Mouse (Mus musculus) lung, postnatal 36 days (tissue): ENCODE measurements around the gene Rsc1a1.

Experiments
- DNase-seq: peaks from one replicate; pipeline ENCODE4 v3.0.0; 2022; ENCODE audit warnings: mixed read lengths

Rsc1a1 gene

DNA sequence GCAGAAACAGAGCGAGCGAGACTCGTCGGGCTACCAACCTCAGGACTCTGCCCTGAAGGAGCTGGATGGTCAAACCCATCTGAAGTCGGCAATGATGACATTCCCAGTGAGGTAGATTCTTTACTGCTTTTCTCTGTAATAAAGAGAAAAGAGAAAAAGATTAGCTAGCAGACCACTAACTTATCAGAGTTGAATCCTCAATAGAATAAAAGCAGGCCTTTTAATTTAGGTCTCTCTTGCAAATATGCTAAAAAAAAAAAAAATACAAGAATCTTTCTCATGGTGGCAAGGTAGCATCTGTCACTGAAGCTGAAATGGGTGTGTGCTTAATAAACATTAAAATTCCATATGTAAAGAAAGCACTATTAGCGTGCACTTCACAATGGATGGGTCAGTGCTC, at the start of gene Rsc1a1:
Gene Rsc1a1, minus strand, starts transcription at position 101 of the 400 bp plus-strand sequence.
- DNase-seq, result no peak

GRCm38 (mm10) chr4:141735206-141735560, 49.8 kb upstream of the Rsc1a1 start:
- no peak for DNase-seq

DNA sequence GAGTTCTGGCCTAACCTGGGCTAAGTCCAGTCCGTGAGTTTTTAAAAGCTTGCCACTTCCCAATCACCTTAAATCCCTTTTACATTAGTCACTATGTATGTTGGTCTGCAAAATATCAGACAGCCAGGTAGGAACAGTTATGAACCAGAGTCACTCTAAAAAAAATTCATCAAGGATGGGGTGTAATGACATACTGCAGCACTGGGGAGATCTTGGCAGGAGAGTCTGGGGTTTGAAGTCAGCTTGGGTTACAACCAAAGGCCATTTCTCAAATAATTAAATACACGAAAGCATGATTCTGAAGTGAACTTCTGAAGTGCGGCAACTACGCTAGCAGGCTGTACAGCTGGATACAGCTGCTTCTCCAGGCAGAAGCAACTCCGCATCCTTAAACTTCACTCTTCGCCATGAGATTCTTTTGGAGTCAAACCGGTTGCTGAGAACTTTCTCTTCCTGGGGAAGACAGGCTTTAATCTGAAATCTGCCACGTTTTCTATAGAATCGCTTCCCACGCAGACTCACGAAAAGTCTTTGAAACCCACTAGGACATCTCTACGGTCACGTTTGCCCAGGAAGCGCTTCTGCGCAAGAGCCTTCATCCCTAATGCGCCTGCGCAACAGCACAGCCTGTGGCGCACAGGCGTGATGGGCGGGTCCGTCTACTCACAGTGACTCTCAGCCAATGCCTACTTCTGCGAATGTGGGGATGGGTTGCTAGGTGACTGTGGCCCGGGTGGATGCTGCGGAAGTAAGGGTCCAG, 49.2 kb upstream of the Rsc1a1 start:
- peak; percentile 96 for DNase-seq

DNA sequence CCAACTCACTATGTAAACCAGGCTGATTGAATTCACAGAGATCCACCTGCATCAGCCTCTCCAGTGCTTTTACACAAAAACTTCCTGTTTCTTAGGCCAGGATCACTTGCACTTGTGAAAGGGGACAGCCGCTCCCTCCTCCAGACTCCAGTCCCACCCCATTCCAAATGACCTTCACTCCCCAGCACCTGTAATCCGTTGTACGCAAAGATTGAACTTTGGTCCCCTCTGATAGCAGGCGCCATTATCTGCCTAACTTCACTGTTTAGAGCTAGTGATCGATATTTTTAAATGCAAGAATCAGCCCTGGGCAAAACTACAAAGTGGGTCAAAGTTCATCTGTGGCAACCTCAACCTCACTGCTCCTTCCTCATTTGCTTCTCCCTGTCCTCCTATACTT, 46.4 kb upstream of the Rsc1a1 start:
- DNase-seq, result no peak

DNA sequence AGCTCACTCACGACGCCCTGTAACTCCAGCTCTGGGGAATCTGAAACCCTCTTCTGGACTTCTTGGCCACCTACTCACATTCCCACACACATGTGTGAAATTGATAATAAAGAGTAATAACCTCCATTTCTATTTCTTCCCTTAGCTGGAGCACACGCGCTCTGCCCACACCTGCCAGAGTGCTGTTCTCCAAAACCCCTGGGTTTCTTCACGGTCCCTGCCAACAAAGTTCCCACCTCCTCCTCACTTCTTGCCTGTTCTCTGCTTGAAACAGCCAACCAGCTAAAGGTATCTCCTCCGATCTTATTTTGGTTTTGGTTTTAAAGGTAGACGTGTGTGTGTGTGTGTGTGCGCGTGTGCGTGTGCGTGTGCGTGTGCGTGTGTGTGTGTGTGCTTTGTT, 45.0 kb upstream of the Rsc1a1 start:
- DNase-seq, result no peak

GRCm38 (mm10) chr4:141729266-141729665, 43.9 kb upstream of the Rsc1a1 start:
- no peak for DNase-seq

GRCm38 (mm10) chr4:141725738-141726137, 40.3 kb upstream of the Rsc1a1 start:
- DNase-seq, result peak; percentile 58

DNA sequence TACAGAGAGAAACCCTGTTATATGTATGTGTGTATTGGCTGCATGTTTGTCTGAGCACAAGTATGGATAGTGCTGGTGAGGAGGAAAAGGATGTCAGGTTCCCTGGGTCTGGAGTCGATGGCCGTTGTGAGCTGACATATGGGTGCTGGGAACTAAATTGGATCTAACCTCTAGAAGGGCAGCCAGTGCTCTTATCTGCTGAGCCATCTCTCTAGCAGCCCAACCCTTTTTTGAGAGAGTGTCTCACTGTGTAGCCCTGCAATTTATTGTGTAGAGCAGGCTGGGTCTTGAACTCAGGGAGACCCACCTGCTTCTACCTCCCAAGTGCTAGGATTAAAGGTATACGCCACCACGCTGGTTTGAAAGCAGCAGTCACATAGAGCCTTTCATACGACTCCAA, 39.9 kb upstream of the Rsc1a1 start:
- no peak for DNase-seq

DNA sequence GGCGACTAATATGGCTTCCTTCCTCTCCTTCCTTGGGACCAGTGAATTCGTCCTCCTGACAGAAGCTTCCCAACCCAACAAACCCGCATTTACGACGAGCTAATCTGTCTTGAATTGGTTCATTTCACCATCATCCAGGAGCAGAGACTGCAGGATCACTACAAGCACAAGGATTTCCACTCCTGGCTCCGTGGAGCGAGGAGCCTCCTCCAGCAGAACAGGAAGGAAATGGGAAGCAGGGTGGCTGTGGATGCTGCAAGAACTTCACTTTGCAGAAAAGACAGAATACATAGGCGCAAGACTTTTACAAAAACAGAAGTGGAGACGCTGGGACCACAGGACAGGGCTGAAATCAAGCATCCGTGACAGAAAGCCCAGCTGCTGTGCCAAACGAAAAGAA, 39.2 kb upstream of the Rsc1a1 start:
- DNase-seq, result peak; percentile 19

DNA sequence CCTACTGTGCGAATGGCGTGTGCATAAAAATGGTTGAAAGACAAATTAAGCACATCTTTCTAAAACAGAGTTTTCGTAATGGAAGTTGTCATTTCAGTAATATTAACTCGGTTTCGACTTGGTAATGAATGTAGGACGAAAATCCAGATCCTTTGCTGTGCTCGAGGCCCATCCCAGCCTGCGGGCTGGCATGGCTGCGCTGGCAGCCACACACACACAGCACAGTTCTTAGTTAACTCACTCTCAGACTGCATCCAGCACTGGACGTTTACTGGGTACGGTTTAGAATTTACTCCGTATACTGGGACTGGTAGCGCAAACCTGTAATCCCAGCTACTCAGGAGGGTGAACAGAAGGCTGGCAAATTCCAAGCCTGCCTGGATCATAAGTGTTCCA, 38.3 kb upstream of the Rsc1a1 start:
- DNase-seq, result no peak

DNA sequence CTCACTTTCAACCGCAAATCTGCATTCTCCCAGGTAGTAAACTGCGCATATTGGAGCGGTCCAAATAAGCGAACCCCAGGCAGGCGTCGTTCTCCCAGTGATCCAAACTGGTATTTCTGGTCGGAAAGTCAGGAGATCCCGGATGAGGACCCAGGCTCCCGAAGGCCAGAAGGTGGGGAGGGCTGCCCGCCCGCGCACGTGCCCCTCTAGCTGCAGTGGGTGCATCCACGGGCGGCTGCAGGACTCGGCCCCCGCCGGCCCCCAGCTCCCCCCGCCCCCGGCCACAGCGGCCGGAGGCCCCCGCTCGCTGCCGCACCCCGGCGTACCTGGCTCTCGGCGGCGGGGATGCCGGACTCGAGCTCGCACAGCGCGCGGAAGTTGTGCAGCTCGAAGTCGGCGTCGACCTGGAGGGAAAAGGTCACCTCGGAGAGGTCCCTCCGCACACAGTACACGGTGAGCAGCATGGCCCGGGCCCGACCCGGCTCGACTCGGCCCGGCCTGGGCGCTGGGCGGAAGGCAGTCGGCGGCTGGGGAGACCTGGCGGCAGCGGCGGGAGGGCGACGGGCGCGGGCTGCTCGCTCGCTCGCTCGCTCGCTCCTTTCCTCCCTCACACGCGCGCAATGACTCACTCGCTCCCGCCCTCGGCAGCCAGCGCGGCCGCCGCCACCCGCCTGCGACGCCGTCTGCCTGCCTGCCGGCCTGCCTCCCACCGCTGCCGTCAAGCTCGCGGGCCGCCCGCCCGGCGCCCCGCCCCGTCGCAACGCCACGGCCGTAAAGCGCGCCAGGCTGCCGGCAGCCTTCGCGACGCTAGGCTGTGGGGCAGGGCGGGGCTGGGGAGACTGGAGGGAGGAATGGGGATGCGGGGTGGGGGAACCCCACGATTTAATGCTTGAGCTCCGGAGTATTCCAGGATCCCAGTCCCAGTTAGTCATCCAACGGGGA, 37.6 kb upstream of the Rsc1a1 start, which contains the start of gene Ddi2:
Gene Ddi2, minus strand, starts transcription at position 689 of the 942 bp plus-strand sequence.
- DNase-seq, result peak; percentile 94

- peak; percentile 69 for DNase-seq
Observed at GRCm38 (mm10) chr4:141721961-141722360, 36.6 kb upstream of the Rsc1a1 start.

DNA sequence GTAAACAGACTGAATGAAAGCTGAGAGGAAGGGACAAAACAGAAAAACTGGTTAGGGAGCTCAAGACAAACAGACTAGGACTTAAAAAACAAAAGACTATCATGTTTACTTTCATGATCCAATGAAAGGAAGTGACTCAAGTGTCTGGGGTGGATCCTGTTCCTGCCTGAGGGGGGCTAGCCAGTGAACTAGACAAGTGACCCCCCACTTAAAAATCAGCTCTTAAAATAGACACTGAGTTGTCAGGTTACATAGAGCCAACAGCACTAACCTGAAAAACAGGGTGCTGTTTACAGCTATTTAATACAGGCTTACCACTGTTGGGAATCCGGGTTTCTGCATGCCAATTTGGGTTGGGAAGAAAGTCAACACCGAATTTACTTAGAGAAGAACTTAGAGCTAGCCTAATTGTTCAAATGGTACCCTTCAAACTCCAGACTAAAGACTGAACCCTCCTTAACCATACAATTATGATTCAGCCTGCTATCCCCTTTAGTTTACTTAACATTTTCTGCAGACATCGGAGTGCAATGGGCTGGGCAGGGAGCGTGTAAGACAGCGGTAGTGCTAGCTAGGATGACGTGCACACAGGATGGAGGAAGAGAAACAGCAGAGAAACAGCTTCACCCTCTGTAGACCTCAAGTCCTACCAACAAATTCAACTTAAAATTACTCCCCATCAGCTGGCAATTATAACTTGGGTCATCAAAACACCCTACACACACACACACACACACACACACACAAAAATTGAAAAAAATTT, 35.5 kb upstream of the Rsc1a1 start:
- peak; percentile 52 for DNase-seq

- DNase-seq, result no peak
Observed at GRCm38 (mm10) chr4:141719304-141719703, 33.9 kb upstream of the Rsc1a1 start.

- peak; percentile 24 for DNase-seq
Observed at GRCm38 (mm10) chr4:141717633-141718032, 32.2 kb upstream of the Rsc1a1 start.

DNA sequence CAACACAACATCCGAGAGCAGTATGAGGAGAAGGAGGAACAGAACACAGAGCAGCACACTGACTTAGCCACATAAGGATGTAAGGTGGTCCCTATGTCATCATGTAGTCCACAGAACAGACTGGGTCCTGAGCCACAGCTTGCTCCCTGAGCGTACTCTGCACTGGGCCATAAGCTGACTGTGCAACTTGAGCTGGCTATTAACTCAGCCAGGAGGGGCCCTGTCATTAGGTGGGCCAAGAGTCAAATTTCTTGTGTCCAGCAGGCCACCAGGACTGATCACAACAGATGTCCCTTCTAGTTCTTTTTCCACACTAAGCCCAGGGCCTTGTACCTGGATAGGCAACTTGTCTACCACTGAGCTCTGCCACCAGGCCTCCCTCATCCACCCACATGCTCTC, 29.6 kb upstream of the Rsc1a1 start:
- no peak for DNase-seq

DNA sequence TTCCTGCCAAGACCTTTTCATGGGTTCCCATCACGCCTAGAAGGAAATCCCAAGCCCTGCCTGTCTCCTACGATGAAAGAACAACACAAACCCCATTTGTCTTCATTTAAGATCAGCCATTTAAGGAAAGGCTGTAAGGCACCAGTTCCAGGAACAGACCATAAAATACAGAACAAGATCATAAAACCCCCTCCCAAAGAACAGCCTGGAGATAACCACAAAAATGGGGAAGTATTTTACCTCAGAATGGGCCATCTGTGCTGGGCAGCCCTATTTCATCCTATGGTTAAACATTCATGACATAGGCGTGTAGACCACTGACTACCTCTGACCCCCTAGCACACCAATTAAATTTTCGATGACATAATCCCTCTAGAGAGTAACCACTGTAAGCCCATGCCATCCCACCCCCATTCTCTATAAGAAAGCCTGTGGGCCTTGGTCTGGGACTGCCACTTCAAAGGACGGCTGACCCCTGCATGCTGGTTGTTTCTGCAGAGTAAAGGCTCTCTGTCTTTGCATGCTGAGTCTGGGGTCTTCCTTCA, 28.3 kb upstream of the Rsc1a1 start:
- DNase-seq, result peak; percentile 33

DNA sequence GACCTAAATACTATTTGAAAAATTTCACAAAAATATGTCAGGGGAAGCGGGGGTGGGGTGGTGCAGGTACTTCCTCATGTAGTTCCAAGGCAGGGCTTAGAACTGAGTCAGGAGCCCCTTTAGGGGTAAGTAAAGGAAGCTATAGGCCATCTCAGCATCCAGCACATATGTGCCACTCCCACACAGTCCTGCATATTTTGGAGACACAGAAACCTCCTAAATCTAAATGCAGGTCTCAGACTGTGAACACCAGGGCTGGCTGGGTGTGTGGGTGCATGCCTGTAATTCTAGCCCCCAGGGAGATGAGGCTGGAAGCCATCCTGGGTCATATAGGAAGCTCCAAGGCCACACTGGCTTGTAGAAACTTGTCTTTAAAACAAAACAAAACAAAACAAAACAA, 25.9 kb upstream of the Rsc1a1 start:
- DNase-seq, result no peak

DNA sequence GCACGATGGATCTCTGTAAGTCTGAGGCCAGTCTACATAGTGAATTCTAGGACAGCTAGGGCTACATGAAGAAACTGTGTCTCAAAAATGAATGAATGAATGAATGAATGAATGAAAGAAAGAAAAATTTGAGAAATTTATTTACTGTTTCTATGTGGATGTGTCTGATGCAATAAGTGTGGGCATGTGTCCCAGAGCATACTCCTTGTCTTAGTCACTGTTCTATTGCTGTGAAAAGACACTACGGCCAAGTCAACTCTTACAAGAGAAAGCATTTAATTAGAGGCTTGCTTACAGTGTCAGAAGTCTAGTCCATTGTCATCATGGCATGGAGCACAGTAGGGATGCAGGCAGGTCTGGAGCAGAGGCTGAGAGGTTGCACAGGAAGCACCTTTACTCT, 23.6 kb upstream of the Rsc1a1 start:
- peak; percentile 34 for DNase-seq

GRCm38 (mm10) chr4:141708005-141708404, 22.6 kb upstream of the Rsc1a1 start:
- DNase-seq, result peak; percentile 36

GRCm38 (mm10) chr4:141705331-141705730, 19.9 kb upstream of the Rsc1a1 start:
- DNase-seq, result peak; percentile 35

DNA sequence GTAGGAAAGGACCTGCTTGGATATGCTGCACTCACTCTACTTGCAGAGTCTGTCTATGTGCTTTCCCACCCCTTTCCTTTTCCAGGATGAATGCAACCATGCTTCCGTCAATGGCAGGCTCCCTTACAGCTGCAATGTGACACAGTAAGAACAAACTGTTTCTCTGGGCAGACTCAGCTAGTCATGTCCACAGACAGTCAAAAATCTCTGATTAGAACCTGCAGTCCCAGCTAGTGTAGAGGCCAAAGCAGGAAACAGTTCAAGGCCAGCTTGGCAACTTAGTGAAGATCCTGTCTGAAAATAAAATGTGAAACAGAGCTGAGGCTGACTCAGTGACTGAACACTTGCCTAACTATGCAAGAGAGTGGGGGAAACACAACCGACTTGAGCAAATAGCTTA, 19.2 kb upstream of the Rsc1a1 start:
- peak; percentile 22 for DNase-seq

DNA sequence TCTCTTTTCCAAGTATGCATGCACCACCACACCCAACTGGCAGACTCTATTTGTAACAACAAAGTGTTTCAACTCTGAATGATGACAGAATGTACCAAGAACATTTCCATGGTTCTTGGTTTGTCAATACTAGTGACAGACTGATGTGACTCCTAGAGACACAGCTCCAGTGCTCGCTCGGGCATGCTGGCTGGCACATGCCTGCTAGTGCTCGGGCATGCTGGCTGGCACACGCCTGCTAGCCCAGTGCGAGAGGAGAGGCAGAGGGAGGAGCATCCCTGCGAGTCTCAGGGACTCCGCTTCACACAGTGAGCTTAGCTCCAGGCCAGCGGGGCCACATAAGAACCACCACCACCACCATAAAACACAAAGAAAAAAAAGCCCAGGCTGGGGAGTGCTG, 9.3 kb upstream of the Rsc1a1 start:
- DNase-seq, result no peak
